Mouse (Mus musculus) heart, embryonic 15.5 days (tissue): ENCODE results near the gene Atp5l. TPM values are rescaled to one million over a fixed set of nuclear protein-coding genes. Genes with fewer than 3 reads are reported as not detected.

Experiments
- ATAC-seq: fragments of 200-750 bp; cut with Nextera tagmentation; replicated peaks from 2 replicates; pipeline ENCODE4 v1.8.0; 2017; ENCODE audit warnings: low read depth, moderate TSS enrichment; ENCODE audit not compliant: insufficient number of reproducible peaks, insufficient read depth, low FRiP score
- H3K27ac ChIP-seq: fragments of 300-500 bp; sonication (generic); 2 replicates; pipeline ENCODE4 v1.5.1; 2015; ENCODE audit warnings: mild to moderate bottlenecking, inconsistent platforms
- H3K27me3 ChIP-seq: fragments of 300-500 bp; sonication (generic); 2 replicates; pipeline ENCODE4 v1.6.1; 2015; ENCODE audit warnings: inconsistent platforms
- H3K36me3 ChIP-seq: fragments of 300-500 bp; sonication (generic); 2 replicates; pipeline ENCODE4 v1.6.1; 2015; ENCODE audit warnings: mild to moderate bottlenecking, inconsistent platforms
- H3K4me1 ChIP-seq: fragments of 300-500 bp; sonication (generic); replicated peaks from 2 replicates; pipeline ENCODE4 v1.6.1; 2015; ENCODE audit warnings: inconsistent platforms
- H3K4me2 ChIP-seq: fragments of 300-500 bp; sonication (generic); 2 replicates; pipeline ENCODE4 v1.6.1; 2015; ENCODE audit warnings: inconsistent platforms, mild to moderate bottlenecking, moderate library complexity
- H3K4me3 ChIP-seq: fragments of 300-500 bp; sonication (generic); 2 replicates; pipeline ENCODE4 v1.5.1; 2015; ENCODE audit warnings: mild to moderate bottlenecking, inconsistent platforms
- H3K9ac ChIP-seq: fragments of 300-500 bp; sonication (generic); 2 replicates; pipeline ENCODE4 v1.6.1; 2015; ENCODE audit warnings: mild to moderate bottlenecking, inconsistent platforms
- H3K9me3 ChIP-seq: fragments of 300-500 bp; sonication (generic); replicated peaks from 2 replicates; pipeline ENCODE4 v1.6.1; 2016; ENCODE audit warnings: inconsistent platforms
- WGBS: fragments of 180-500 bp; shearing (Covaris S2); methylation state at CpG from one replicate; pipeline ENCODE4 v1.1.7; 2015; ENCODE audit warnings: mixed read lengths; 5-methylcytosine and 5-hydroxymethylcytosine counted together
- polyA plus RNA-seq: library from polyadenylated mRNA; unstranded; fragments of >200 nt; fragmentation: Nextera tagmentation; extraction: Ambion mirVana; gene quantifications from 2 replicates; pipeline ENCODE4 v1.2.1, GENCODE M21; 2015

Atp5l gene
- polyA plus RNA-seq, 1 experiment from 2014 or later: 1,424 TPM

DNA sequence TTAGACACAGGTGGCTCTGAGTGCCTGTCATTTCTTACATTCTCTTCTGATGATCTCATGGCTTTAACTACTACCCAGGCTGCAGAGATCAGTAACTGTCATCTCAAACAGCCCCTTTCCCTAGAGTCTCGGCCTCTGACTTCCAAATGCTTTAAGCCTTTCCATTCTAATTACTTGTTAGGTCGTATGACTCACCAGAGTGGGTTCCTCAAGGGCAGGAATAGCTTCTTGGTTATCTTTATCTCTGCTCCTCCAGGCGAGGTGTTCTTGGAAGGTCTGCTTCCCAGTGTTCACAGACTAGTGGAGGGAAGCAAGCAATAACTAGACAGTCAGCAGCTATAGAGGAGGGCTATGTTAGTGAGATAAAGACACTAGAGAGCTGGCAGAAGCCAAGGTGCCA, 27.9 kb downstream of the Atp5l start:
- H3K9me3 ChIP-seq: no peaks in the 10 kb centered on the region
- no peak overlapping the region for H3K4me2 ChIP-seq
- H3K36me3 ChIP-seq: no peaks in the 10 kb centered on the region
- H3K27ac ChIP-seq: no peak overlapping the region
- no peaks in the 10 kb centered on the region for H3K27me3 ChIP-seq
- WGBS: 25% methylated on average over 3 of the region's 3 CpGs
- no peaks in the 10 kb centered on the region for H3K4me1 ChIP-seq
- H3K9ac ChIP-seq: no peak overlapping the region
- ATAC-seq: no peak
- no peak overlapping the region for H3K4me3 ChIP-seq

DNA sequence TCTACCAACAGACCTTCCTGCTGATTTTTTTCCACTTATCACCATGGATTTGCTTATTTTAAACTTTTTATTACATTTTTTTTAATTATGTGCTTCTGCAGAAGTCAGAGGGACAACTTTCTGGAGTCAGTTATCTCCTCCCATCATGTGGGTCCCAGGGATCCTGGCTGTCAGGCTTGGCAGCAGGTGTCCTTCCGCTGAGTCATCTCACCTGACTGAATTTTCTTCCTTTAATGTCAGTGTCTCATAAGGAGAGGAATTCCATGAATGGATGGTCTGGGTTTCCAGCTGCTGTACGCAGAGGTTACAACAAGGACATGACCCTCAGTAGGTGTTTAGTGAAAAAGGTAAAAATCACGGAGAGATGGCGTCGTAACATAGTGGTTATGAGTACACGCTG, 29.3 kb downstream of the Atp5l start:
- no peaks in the 10 kb centered on the region for H3K9me3 ChIP-seq
- H3K36me3 ChIP-seq: no peaks in the 10 kb centered on the region
- no peak for ATAC-seq
- no peak overlapping the region for H3K4me2 ChIP-seq
- no peaks in the 10 kb centered on the region for H3K27me3 ChIP-seq
- H3K27ac ChIP-seq: no peak overlapping the region
- no peak overlapping the region for H3K9ac ChIP-seq
- no peaks in the 10 kb centered on the region for H3K4me1 ChIP-seq
- H3K4me3 ChIP-seq: no peak overlapping the region
- 85% methylated on average over 6 of the region's 6 CpGs for WGBS

DNA sequence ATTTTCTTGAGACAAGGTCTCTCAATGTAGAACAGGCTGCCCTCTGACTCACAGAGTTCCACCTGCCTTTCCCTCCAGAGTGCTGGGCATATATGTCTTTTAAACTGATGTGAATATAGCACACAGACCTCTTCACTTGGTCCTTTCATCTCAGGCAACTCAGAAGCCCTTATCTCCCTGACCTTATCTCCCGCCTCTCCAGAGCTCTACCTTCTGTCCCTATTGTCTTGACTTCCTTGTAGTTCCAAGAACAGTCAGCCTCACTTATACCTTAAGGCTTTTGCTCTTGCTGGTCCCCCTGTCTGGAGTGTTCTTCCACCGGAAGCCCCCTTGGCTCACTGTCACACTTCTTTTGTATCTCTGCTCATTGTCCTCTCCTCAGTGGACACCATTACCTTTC, 30.4 kb downstream of the Atp5l start:
- Histone ChIP-seq H3K4me1 (no peaks in the 10 kb centered on the region), H3K4me3 (no peak overlapping the region), H3K27ac (no peak overlapping the region), H3K4me2 (no peak overlapping the region), H3K27me3 (no peaks in the 10 kb centered on the region), H3K9ac (no peak overlapping the region), H3K36me3 (no peaks in the 10 kb centered on the region), H3K9me3 (no peaks in the 10 kb centered on the region)
- WGBS: 38% methylated on average over 2 of the region's 2 CpGs
- ATAC-seq: no peak

DNA sequence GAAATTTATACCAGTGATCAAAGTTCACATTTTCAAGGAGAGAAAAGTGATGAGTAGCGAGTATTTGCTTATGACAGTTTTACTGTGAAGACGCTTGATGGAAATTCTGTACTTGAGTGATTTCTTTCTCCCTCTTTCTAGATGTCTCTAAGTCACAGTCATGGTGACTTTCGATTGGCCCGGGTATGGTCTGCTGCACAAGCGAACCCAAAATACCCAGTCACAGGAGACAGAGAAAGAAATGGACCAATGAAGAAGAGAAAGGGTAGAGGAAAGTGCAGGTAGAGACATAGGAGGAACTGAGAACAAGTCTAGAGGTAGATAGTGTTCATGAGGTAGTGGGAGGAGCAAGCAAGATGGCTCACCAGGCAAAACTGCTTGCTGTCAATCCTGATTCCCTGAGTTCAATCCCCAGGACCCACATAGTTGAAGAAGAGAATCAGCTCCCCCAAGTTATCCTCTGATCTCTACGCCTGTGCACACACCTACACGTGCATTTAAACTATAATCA, 32.4 kb downstream of the Atp5l start:
- Histone ChIP-seq H3K27me3 (no peaks in the 10 kb centered on the region), H3K9ac (no peak overlapping the region), H3K4me2 (no peak overlapping the region), H3K36me3 (no peaks in the 10 kb centered on the region), H3K4me3 (no peak overlapping the region), H3K9me3 (no peaks in the 10 kb centered on the region), H3K27ac (no peak overlapping the region), H3K4me1 (peaks cover 2% of the 10 kb centered on the region)
- ATAC-seq: no peak
- 83% methylated on average over 7 of the region's 7 CpGs for WGBS

DNA sequence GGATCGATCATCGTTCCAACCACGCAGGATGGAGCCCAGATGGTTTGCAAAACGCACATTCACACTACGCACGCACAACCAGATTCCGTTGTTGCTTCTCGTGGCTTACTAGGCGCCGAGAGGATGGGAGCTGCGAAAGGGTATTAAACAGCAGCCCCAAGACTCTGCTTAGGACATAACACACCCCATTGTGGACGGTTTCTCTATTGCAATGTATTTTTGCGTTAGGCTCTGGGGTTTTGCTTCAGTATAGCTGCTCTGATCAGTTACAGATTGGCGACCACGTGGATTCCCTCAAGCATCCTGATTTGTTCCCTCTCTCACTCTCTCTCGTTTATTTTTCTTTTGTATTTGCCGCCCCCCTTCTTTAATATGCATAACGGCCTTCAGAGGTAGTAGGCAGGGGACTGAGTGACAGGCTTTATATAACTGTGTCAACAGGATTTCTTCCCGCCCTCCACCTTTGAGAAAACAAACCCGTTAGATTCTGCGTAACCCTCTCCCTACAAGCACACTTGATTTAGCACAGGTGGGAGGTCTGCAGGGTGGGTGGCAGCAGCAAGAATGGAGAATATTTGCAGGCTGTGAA, 37.5 kb downstream of the Atp5l start:
- Histone ChIP-seq H3K9ac (peak overlapping the region; percentile 74), H3K4me2 (peak overlapping the region; percentile 100), H3K27me3 (no peaks in the 10 kb centered on the region), H3K4me1 (peaks cover 34% of the 10 kb centered on the region), H3K36me3 (no peaks in the 10 kb centered on the region), H3K27ac (no peak overlapping the region), H3K9me3 (no peaks in the 10 kb centered on the region), H3K4me3 (peak overlapping the region; percentile 99)
- ATAC-seq: no peak
- WGBS: 1% methylated on average over 21 of the region's 21 CpGs

DNA sequence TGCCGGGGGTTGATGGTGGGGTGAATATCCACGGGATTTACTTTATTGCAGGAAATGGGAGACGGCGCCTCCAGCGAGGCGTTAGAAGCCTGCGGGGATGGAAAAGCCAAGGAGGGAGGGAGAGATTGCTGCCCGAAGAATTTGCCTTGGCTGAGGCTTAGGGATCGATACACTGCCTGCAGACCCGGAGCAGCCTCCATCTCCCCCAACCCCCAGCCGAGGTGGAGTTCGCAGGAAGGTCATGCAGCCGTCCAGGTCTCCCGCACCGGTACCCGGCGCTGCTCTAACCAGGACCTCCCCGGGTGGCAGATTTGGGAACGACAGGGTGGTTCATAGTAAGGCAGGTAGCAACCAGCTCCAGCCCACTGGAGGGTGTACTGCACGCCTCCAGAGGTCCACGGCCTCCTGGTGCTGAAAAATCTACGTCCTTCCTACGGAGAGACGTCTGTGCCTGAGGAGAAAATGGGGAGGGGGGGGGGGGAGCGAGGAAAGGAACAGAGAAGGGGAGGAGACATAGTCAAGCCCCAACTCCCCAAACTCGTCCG, 38.0 kb downstream of the Atp5l start:
- no peaks in the 10 kb centered on the region for H3K36me3 ChIP-seq
- H3K4me1 ChIP-seq: peaks cover 38% of the 10 kb centered on the region
- 0% methylated on average over 27 of the region's 27 CpGs for WGBS
- H3K9ac ChIP-seq: peak overlapping the region; percentile 74
- H3K27ac ChIP-seq: peak overlapping the region; percentile 97
- H3K9me3 ChIP-seq: no peaks in the 10 kb centered on the region
- no peaks in the 10 kb centered on the region for H3K27me3 ChIP-seq
- peak overlapping the region; percentile 100 for H3K4me2 ChIP-seq
- no peak for ATAC-seq
- H3K4me3 ChIP-seq: peak overlapping the region; percentile 99

DNA sequence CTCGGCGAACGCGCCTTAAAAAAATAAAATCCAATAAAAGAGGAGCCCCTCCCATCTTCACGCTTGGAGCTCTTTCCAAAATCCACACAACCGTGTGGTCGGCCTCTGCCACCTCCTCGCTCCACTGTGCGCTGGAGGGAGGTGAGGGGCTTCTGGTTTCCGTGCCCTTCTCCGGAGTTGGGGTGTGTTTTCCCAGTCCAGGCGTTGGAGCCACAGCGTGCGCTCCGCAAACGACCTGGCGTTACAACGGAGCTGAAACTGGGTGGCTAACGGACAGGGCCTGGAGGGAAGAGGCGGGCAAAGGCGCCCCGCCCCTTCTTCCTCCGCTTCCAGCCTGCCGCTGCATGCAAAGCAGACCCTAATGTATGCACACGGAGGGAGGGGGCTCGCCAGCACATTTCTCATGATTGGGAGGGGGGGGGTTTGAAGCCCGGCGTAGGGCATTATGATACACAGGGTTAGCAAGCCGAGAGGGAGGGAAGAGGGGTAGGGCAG, 38.6 kb downstream of the Atp5l start:
- Histone ChIP-seq H3K4me3 (peak overlapping the region; percentile 99), H3K4me2 (peak overlapping the region; percentile 100), H3K36me3 (no peaks in the 10 kb centered on the region), H3K27ac (peak overlapping the region; percentile 97), H3K27me3 (no peaks in the 10 kb centered on the region), H3K9me3 (no peaks in the 10 kb centered on the region), H3K9ac (peak overlapping the region; percentile 74), H3K4me1 (peaks cover 43% of the 10 kb centered on the region)
- under 1% methylated on average over 29 of the region's 29 CpGs for WGBS
- ATAC-seq: peak; percentile 68

DNA sequence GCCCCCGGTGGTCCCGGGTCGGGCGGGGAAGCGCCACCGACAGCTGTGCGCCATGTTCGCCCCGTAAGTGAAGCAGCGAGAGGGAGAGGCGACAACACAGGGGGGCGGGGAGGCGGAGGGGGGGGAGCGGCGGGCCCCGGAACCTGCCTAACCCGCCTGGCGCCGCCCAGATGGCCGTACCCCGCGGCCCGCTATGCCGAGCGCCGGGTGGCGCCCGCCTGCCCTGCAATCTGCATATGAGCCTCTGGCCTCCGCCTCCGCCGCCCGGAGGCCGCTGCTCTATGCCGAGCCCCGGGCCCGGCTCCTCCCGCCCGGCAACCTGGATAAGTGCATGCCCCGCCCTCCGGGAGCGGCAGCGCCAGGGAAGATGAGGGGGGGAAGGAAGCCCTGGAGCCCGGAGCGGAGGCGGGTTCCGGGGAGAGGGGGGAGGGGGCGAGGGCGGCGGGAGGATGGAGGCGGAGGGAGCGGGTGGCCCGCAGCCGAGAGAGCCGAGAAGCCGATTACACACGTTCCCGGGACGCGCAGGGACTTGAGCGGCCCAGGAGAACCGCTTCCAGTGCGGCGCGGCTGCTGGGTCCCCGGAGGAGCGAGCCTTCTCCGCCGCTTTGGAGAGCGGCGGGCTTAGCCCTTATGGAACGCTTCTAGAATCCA, 39.2 kb downstream of the Atp5l start, which contains the start of gene Kmt2a:
Gene Kmt2a (minus strand): TSS at position 76 of the 651 bp plus-strand sequence.
- Histone ChIP-seq H3K4me2 (peak within 1 kb of the TSS; percentile 100), H3K27ac (peak within 1 kb of the TSS; percentile 97), H3K9ac (peak within 1 kb of the TSS; percentile 99), H3K36me3 (no peaks in the 10 kb centered on the region), H3K4me3 (peak within 1 kb of the TSS; percentile 99), H3K27me3 (no peaks in the 10 kb centered on the region), H3K4me1 (peaks cover 46% of the 10 kb centered on the region), H3K9me3 (no peaks in the 10 kb centered on the region)
- ATAC-seq: peak; percentile 85
- under 1% methylated on average over 41 of the region's 71 CpGs for WGBS

DNA sequence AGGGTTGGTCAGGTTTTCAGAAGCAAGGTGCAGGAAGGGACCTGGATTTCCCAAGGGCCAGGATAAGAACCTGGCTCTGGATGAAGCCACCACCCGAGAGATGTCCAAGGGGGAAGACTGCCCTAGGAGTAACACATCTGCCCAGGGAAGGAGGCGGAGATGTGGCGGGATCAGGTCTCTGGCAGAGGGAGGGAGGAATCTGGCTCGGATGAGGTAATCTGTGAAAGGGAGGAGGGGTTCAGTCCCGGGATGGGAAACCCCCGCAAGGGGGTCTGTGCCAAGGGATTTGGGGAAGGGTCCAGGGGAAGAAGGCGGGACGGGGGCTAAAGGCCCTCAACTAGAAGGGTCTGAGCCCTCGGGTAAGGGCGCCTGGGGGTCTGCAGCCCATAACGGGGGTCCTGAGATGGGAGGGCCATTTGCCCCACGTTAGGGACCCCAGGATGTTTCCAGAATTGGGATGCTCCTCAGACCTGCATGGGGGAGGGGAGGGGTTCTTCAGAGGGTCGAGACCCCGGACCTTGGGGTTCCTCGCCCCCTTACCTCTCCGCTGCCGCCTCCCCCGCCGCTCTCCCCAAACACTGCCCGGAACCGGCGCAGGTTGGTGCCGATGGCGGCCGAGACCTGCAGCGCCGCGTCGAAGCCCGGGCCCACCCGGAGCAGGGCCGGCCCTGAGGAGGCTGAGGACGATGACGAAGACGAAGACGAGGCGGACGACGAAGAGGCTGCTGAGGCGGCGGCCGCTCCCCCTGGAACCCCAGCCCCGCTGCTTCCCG, 40.0 kb downstream of the Atp5l start:
- no peaks in the 10 kb centered on the region for H3K9me3 ChIP-seq
- peak overlapping the region; percentile 94 for H3K27ac ChIP-seq
- H3K27me3 ChIP-seq: no peaks in the 10 kb centered on the region
- peak overlapping the region; percentile 100 for H3K4me2 ChIP-seq
- H3K9ac ChIP-seq: peak overlapping the region; percentile 99
- no peaks in the 10 kb centered on the region for H3K36me3 ChIP-seq
- H3K4me3 ChIP-seq: peak overlapping the region; percentile 99
- peak; percentile 7 for ATAC-seq
- H3K4me1 ChIP-seq: peaks cover 53% of the 10 kb centered on the region
- under 1% methylated on average over 42 of the region's 44 CpGs for WGBS

DNA sequence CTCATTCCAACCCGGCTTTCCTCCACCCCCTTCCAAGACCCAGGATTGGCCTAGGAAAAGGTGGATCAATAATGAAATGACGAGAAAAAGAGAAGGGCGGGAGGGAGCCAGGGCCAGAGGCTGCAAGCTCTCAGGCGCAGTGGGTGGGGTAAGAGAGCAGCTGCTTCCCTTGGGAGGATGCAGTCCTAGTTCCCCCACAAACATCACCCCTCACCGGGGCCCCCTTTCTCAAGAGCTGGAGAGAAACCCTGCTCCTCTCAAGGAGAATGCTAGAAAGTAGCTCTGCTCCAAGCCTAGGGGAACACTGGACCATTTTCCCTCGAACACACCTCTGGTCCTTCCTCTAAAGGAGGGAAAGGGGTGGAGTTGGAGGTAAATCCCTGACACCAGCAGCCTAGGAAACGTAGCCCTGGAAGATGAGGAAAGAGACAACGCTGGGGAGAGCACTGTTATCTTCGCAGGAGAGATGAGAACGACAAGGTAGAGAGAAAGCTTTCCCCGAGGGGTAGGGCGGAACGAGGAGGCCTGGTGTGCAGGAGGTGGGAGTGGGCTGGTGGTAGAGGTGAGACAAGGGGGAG, 40.8 kb downstream of the Atp5l start:
- WGBS: under 1% methylated on average over 13 of the region's 13 CpGs
- H3K4me2 ChIP-seq: peak overlapping the region; percentile 100
- H3K4me3 ChIP-seq: peak overlapping the region; percentile 99
- no peaks in the 10 kb centered on the region for H3K9me3 ChIP-seq
- H3K27me3 ChIP-seq: no peaks in the 10 kb centered on the region
- ATAC-seq: no peak
- H3K36me3 ChIP-seq: no peaks in the 10 kb centered on the region
- H3K9ac ChIP-seq: peak overlapping the region; percentile 99
- H3K27ac ChIP-seq: peak overlapping the region; percentile 94
- H3K4me1 ChIP-seq: peaks cover 58% of the 10 kb centered on the region
